Mouse (Mus musculus): ENCODE data around the gene Mphosph9. TPM values are rescaled to one million over a fixed set of nuclear protein-coding genes. Genes with fewer than 3 reads are reported as not detected.
"Not testable (repeated sequence)": the region's sequence is repeated elsewhere in the genome, so short reads cannot be mapped to it uniquely, and the experiment has no call there.

Gene Mphosph9
- polyA plus RNA-seq, 1 experiment = 21.7 TPM

- Histone ChIP-seq H3K36me3 (ENCODE audit: control insufficient read depth, insufficient read depth, low read length, poor library complexity, severe bottlenecking) (peaks cover 4% of the 10 kb centered on the region; the same call in 1 of the 2 replicates), H3K4me1 (ENCODE audit: control insufficient read depth, insufficient read depth, low read length) (no peaks in the 10 kb centered on the region), H3K9ac (ENCODE audit: low read depth, poor library complexity, severe bottlenecking) (no peak overlapping the region), H3K9me3 (replicated peaks; ENCODE audit: control insufficient read depth, insufficient read depth, low read length, poor library complexity, severe bottlenecking) (no peaks in the 10 kb centered on the region), H3K4me3 (ENCODE audit: low read depth, low read length) (no peak overlapping the region), H3K27me3 (ENCODE audit: control insufficient read depth, insufficient read depth, low read length, poor library complexity, severe bottlenecking) (no peaks in the 10 kb centered on the region), H3K27ac (ENCODE audit: insufficient read depth, low read length) (no peak overlapping the region)
- no peak for TF ChIP-seq CTCF (IDR thresholded peaks at IDR 0.05; ENCODE audit: low read depth, low read length)
- no peak for TF ChIP-seq EP300 (IDR thresholded peaks at IDR 0.05; ENCODE audit: insufficient read depth, low read depth, low read length)
- no peak for TF ChIP-seq POLR2A (IDR thresholded peaks at IDR 0.05; ENCODE audit: insufficient read depth, low read length)
These were observed 11.8 kb downstream of the Mphosph9 start for GRCm38 (mm10) chr5:124315941-124316340.

- no peaks in the 10 kb centered on the region for H3K27me3 ChIP-seq (ENCODE audit: control insufficient read depth, insufficient read depth, low read length, poor library complexity, severe bottlenecking)
- H3K4me1 ChIP-seq (ENCODE audit: control insufficient read depth, insufficient read depth, low read length) = no peaks in the 10 kb centered on the region
- H3K36me3 ChIP-seq (ENCODE audit: control insufficient read depth, insufficient read depth, low read length, poor library complexity, severe bottlenecking) = peaks cover 2% of the 10 kb centered on the region; the same call in 1 of the 2 replicates
These were observed 12.3 kb downstream of the Mphosph9 start for GRCm38 (mm10) chr5:124315498-124315897.

GRCm38 (mm10) chr5:124310091-124310490 is 17.7 kb downstream of the Mphosph9 start:
- Histone ChIP-seq H3K4me1 (ENCODE audit: control insufficient read depth, insufficient read depth, low read length) (no peaks in the 10 kb centered on the region), H3K27me3 (ENCODE audit: control insufficient read depth, insufficient read depth, low read length, poor library complexity, severe bottlenecking) (no peaks in the 10 kb centered on the region), H3K36me3 (ENCODE audit: control insufficient read depth, insufficient read depth, low read length, poor library complexity, severe bottlenecking) (peaks cover 2% of the 10 kb centered on the region; the same call in 1 of the 2 replicates), H3K4me3 (ENCODE audit: low read depth, low read length) (no peak overlapping the region), H3K27ac (ENCODE audit: insufficient read depth, low read length) (no peak overlapping the region), H3K9ac (ENCODE audit: low read depth, poor library complexity, severe bottlenecking) (no peak overlapping the region), H3K9me3 (replicated peaks; ENCODE audit: control insufficient read depth, insufficient read depth, low read length, poor library complexity, severe bottlenecking) (no peaks in the 10 kb centered on the region)
- no peak for TF ChIP-seq CTCF (IDR thresholded peaks at IDR 0.05; ENCODE audit: low read depth, low read length)
- no peak for TF ChIP-seq EP300 (IDR thresholded peaks at IDR 0.05; ENCODE audit: insufficient read depth, low read depth, low read length)
- no peak for TF ChIP-seq POLR2A (IDR thresholded peaks at IDR 0.05; ENCODE audit: insufficient read depth, low read length)

More at GRCm38 (mm10) chr5:124315498-124315897, 12.3 kb downstream of the Mphosph9 start:
- TF ChIP-seq CTCF (IDR thresholded peaks at IDR 0.05; ENCODE audit: low read depth, low read length) (no peak), POLR2A (IDR thresholded peaks at IDR 0.05; ENCODE audit: insufficient read depth, low read length) (no peak), EP300 (IDR thresholded peaks at IDR 0.05; ENCODE audit: insufficient read depth, low read depth, low read length) (no peak)
- no peak overlapping the region for H3K9ac ChIP-seq (ENCODE audit: low read depth, poor library complexity, severe bottlenecking)
- no peak overlapping the region for H3K27ac ChIP-seq (ENCODE audit: insufficient read depth, low read length)
- H3K9me3 ChIP-seq (replicated peaks; ENCODE audit: control insufficient read depth, insufficient read depth, low read length, poor library complexity, severe bottlenecking) = no peaks in the 10 kb centered on the region
- H3K4me3 ChIP-seq (ENCODE audit: low read depth, low read length) = no peak overlapping the region

- H3K4me3 ChIP-seq (ENCODE audit: low read depth, low read length) = no peak overlapping the region
- no peaks in the 10 kb centered on the region for H3K36me3 ChIP-seq (ENCODE audit: control insufficient read depth, insufficient read depth, low read length, poor library complexity, severe bottlenecking)
- no peak overlapping the region for H3K27ac ChIP-seq (ENCODE audit: insufficient read depth, low read length)
- H3K9me3 ChIP-seq (replicated peaks; ENCODE audit: control insufficient read depth, insufficient read depth, low read length, poor library complexity, severe bottlenecking) = no peaks in the 10 kb centered on the region
- TF ChIP-seq POLR2A (IDR thresholded peaks at IDR 0.05; ENCODE audit: insufficient read depth, low read length) = no peak
- H3K27me3 ChIP-seq (ENCODE audit: control insufficient read depth, insufficient read depth, low read length, poor library complexity, severe bottlenecking) = no peaks in the 10 kb centered on the region
- H3K4me1 ChIP-seq (ENCODE audit: control insufficient read depth, insufficient read depth, low read length) = no peaks in the 10 kb centered on the region
- no peak overlapping the region for H3K9ac ChIP-seq (ENCODE audit: low read depth, poor library complexity, severe bottlenecking)
These were observed 18.6 kb downstream of the Mphosph9 start for GRCm38 (mm10) chr5:124309155-124309554.

- H3K4me3 ChIP-seq (ENCODE audit: low read depth, low read length); H3K36me3 ChIP-seq (ENCODE audit: control insufficient read depth, insufficient read depth, low read length, poor library complexity, severe bottlenecking); H3K9me3 ChIP-seq (replicated peaks; ENCODE audit: control insufficient read depth, insufficient read depth, low read length, poor library complexity, severe bottlenecking); H3K4me1 ChIP-seq (ENCODE audit: control insufficient read depth, insufficient read depth, low read length); H3K9ac ChIP-seq (ENCODE audit: low read depth, poor library complexity, severe bottlenecking); H3K27ac ChIP-seq (ENCODE audit: insufficient read depth, low read length); H3K27me3 ChIP-seq (ENCODE audit: control insufficient read depth, insufficient read depth, low read length, poor library complexity, severe bottlenecking): not testable (repeated sequence)
These were observed 24.9 kb downstream of the Mphosph9 start for GRCm38 (mm10) chr5:124302853-124303252.

- Histone ChIP-seq H3K4me1 (ENCODE audit: control insufficient read depth, insufficient read depth, low read length) (no peaks in the 10 kb centered on the region), H3K4me3 (ENCODE audit: low read depth, low read length) (no peak overlapping the region), H3K36me3 (ENCODE audit: control insufficient read depth, insufficient read depth, low read length, poor library complexity, severe bottlenecking) (peaks cover 5% of the 10 kb centered on the region; the same call in 1 of the 2 replicates), H3K27ac (ENCODE audit: insufficient read depth, low read length) (no peak overlapping the region), H3K9me3 (replicated peaks; ENCODE audit: control insufficient read depth, insufficient read depth, low read length, poor library complexity, severe bottlenecking) (no peaks in the 10 kb centered on the region), H3K27me3 (ENCODE audit: control insufficient read depth, insufficient read depth, low read length, poor library complexity, severe bottlenecking) (no peaks in the 10 kb centered on the region), H3K9ac (ENCODE audit: low read depth, poor library complexity, severe bottlenecking) (no peak overlapping the region)
- TF ChIP-seq POLR2A (IDR thresholded peaks at IDR 0.05; ENCODE audit: insufficient read depth, low read length) (no peak), EP300 (IDR thresholded peaks at IDR 0.05; ENCODE audit: insufficient read depth, low read depth, low read length) (no peak), CTCF (IDR thresholded peaks at IDR 0.05; ENCODE audit: low read depth, low read length) (no peak)
These were observed 27.6 kb downstream of the Mphosph9 start for GRCm38 (mm10) chr5:124300132-124300531.

Data from ES-Bruce4 (cell line).